Mouse (Mus musculus): Measurements from ENCODE around the gene Prcc. TPM values are rescaled to one million over a fixed set of nuclear protein-coding genes. Genes with fewer than 3 reads are reported as not detected.
"Not testable (repeated sequence)": the region's sequence is repeated elsewhere in the genome, so short reads cannot be mapped to it uniquely, and the experiment has no call there.

The Prcc gene
- polyA plus RNA-seq, 1 experiment from 2014 or later: 4.5 TPM

DNA sequence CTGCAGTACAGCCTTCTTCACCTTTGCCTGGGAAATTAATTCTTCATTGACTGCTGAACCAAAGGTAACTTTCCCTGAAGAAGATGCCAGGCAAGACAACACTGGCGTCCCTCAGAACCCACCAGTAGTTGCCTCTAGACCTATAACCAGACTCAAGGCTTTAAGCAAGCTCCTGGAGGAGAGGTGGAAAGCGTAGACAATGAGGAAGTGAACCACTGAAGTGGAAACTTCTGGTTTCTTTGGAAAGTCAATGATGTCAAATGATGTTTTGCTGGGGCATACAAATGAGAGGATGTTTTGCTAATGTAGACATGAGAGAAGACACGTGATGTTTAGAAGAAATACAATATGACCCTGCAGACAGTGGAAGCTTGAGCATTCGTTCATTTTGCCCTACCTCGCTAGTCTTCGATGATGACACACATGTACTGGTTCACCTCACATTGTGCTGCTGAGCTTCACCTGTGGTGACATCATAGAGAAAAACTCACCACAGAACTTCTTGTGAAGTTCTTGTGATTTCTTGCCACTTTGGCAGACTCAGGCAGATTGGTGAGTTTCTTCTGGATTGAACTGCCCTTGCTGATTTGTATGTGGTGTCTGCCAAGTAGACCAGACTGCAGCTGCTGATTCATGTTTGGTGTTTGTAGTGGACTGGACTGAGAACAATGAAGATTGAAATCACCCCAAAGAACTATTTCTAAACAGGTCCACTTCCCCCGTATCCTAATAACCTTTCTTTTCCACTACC is 53.1 kb downstream of the Prcc start:
- no peak for TF ChIP-seq EP300 (IDR thresholded peaks at IDR 0.05; ENCODE audit: low read depth)
- no peak for TF ChIP-seq CTCF (IDR thresholded peaks at IDR 0.05; ENCODE audit: low read depth)
- H3K4me3 ChIP-seq (ENCODE audit: low read depth, low read length): no peak overlapping the region
- no peaks in the 10 kb centered on the region for H3K36me3 ChIP-seq (replicated peaks; ENCODE audit: insufficient read depth, low read length)
- no peak overlapping the region for H3K4me2 ChIP-seq (ENCODE audit: low read depth, low read length)
- DNase-seq: no peak
- H3K9ac ChIP-seq (replicated peaks): no peak overlapping the region
- 66% methylated on average over 7 of the region's 7 CpGs for whole genome bisulfite sequencing (ENCODE audit: insufficient replicate concordance)
- no peaks in the 10 kb centered on the region for H3K4me1 ChIP-seq (ENCODE audit: insufficient read depth)
- no peak overlapping the region for H3K27ac ChIP-seq (ENCODE audit: low read depth)
- no peaks in the 10 kb centered on the region for H3K27me3 ChIP-seq (ENCODE audit: insufficient read depth, low read length)
- no peak for ATAC-seq
- H3K9me3 ChIP-seq (ENCODE audit: low read length): no peaks in the 10 kb centered on the region

DNA sequence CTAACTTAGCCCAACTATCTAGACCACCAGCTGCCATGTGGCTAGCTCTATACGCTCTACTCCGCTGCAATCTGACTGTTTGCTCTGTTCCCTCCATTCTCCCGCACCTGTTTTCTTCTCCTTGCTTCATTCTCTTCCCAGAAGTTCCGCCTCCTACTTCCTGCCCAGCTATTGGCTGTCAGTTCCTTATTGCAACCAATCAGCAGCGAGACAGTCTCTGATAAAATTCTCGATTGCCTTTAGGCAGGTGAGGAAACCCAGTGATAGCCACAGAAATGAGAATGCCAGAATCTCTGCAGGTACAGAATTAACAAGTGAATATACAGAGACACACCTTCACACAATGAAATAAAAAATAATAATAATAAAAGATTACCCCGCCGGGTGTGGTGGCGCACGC is 56.4 kb downstream of the Prcc start:
- H3K27ac ChIP-seq (ENCODE audit: low read depth): no peak overlapping the region
- H3K4me2 ChIP-seq (ENCODE audit: low read depth, low read length): no peak overlapping the region
- H3K27me3 ChIP-seq (ENCODE audit: insufficient read depth, low read length): no peaks in the 10 kb centered on the region
- H3K4me1 ChIP-seq (ENCODE audit: insufficient read depth): no peaks in the 10 kb centered on the region
- DNase-seq (no peak), ATAC-seq (peak; percentile 25; the same call in 1 of the 2 replicates)
- no peak overlapping the region for H3K9ac ChIP-seq (replicated peaks)
- no peak overlapping the region for H3K4me3 ChIP-seq (ENCODE audit: low read depth, low read length)
- TF ChIP-seq CTCF (IDR thresholded peaks at IDR 0.05; ENCODE audit: low read depth) (no peak), EP300 (IDR thresholded peaks at IDR 0.05; ENCODE audit: low read depth) (no peak)
- no peaks in the 10 kb centered on the region for H3K36me3 ChIP-seq (replicated peaks; ENCODE audit: insufficient read depth, low read length)
- WGBS (ENCODE audit: insufficient replicate concordance): 53% methylated on average over 10 of the region's 10 CpGs
- no peaks in the 10 kb centered on the region for H3K9me3 ChIP-seq (ENCODE audit: low read length)

GRCm38 (mm10) chr3:87828435-87828834 is 57.0 kb downstream of the Prcc start:
- H3K27ac ChIP-seq (ENCODE audit: low read depth): no peak overlapping the region
- no peak overlapping the region for H3K4me3 ChIP-seq (ENCODE audit: low read depth, low read length)
- no peak overlapping the region for H3K4me2 ChIP-seq (ENCODE audit: low read depth, low read length)

GRCm38 (mm10) chr3:87824206-87824605 is 61.2 kb downstream of the Prcc start, which contains the start of gene Pear1:
Gene Pear1 (minus strand): TSS chr3:87824306.
- H3K27me3 ChIP-seq (ENCODE audit: insufficient read depth, low read length); H3K4me1 ChIP-seq (ENCODE audit: insufficient read depth); H3K4me2 ChIP-seq (ENCODE audit: low read depth, low read length); H3K9ac ChIP-seq (replicated peaks); DNase-seq; H3K36me3 ChIP-seq (replicated peaks; ENCODE audit: insufficient read depth, low read length); H3K9me3 ChIP-seq (ENCODE audit: low read length); ATAC-seq; H3K4me3 ChIP-seq (ENCODE audit: low read depth, low read length); H3K27ac ChIP-seq (ENCODE audit: low read depth): not testable (repeated sequence)
- 57% methylated on average over 1 of the region's 1 CpGs for WGBS (ENCODE audit: insufficient replicate concordance)

More at GRCm38 (mm10) chr3:87828435-87828834, 57.0 kb downstream of the Prcc start:
- 16% methylated on average over 4 of the region's 4 CpGs for WGBS (ENCODE audit: insufficient replicate concordance)
- Histone ChIP-seq H3K36me3 (replicated peaks; ENCODE audit: insufficient read depth, low read length) (no peaks in the 10 kb centered on the region), H3K9ac (replicated peaks) (no peak overlapping the region), H3K27me3 (ENCODE audit: insufficient read depth, low read length) (no peaks in the 10 kb centered on the region), H3K4me1 (ENCODE audit: insufficient read depth) (no peaks in the 10 kb centered on the region), H3K9me3 (ENCODE audit: low read length) (no peaks in the 10 kb centered on the region)
- no peak for TF ChIP-seq CTCF (IDR thresholded peaks at IDR 0.05; ENCODE audit: low read depth)
- no peak for TF ChIP-seq EP300 (IDR thresholded peaks at IDR 0.05; ENCODE audit: low read depth)
- no peak for DNase-seq
- ATAC-seq: no peak

DNA sequence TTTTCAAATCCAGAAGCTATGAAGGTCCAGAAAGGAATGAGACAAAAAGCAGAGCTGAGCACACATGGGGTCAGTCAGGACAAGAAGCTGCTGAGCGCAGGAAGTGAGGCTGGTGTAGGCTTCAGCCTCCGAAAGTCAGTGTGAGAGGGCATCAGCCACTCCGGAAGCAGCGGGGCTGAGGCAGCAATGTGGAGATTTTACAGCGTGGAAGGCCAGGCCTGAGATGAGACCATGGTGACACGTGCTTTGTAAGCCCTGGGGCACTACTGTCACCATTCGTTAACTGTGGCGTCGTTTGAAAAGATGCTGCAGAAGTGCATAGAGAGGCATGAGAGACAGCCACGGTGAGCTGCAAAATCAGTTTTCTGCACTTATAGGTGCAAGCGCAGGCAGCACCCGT is 67.2 kb downstream of the Prcc start:
- peaks cover 13% of the 10 kb centered on the region; the same call in 1 of the 2 replicates for H3K27me3 ChIP-seq (ENCODE audit: insufficient read depth, low read length)
- ATAC-seq: no peak
- DNase-seq: no peak
- no peak overlapping the region for H3K4me3 ChIP-seq (ENCODE audit: low read depth, low read length)
- H3K9me3 ChIP-seq (ENCODE audit: low read length): no peaks in the 10 kb centered on the region
- 68% methylated on average over 12 of the region's 12 CpGs for WGBS (ENCODE audit: insufficient replicate concordance)
- TF ChIP-seq EP300 (IDR thresholded peaks at IDR 0.05; ENCODE audit: low read depth): no peak
- no peak overlapping the region for H3K9ac ChIP-seq (replicated peaks)
- no peak overlapping the region for H3K4me2 ChIP-seq (ENCODE audit: low read depth, low read length)
- H3K36me3 ChIP-seq (replicated peaks; ENCODE audit: insufficient read depth, low read length): no peaks in the 10 kb centered on the region
- no peaks in the 10 kb centered on the region for H3K4me1 ChIP-seq (ENCODE audit: insufficient read depth)
- no peak overlapping the region for H3K27ac ChIP-seq (ENCODE audit: low read depth)

GRCm38 (mm10) chr3:87816646-87817093 is 68.7 kb downstream of the Prcc start:
- peaks cover 16% of the 10 kb centered on the region for H3K27me3 ChIP-seq (ENCODE audit: insufficient read depth, low read length)
- no peak overlapping the region for H3K27ac ChIP-seq (ENCODE audit: low read depth)
- WGBS (ENCODE audit: insufficient replicate concordance): 6% methylated on average over 12 of the region's 12 CpGs
- no peak overlapping the region for H3K4me3 ChIP-seq (ENCODE audit: low read depth, low read length)
- H3K4me2 ChIP-seq (ENCODE audit: low read depth, low read length): no peak overlapping the region
- H3K9me3 ChIP-seq (ENCODE audit: low read length): no peaks in the 10 kb centered on the region
- no peak overlapping the region for H3K9ac ChIP-seq (replicated peaks)
- no peaks in the 10 kb centered on the region for H3K4me1 ChIP-seq (ENCODE audit: insufficient read depth)
- DNase-seq (peak; percentile 75), ATAC-seq (peak; percentile 49)
- no peaks in the 10 kb centered on the region for H3K36me3 ChIP-seq (replicated peaks; ENCODE audit: insufficient read depth, low read length)
- TF ChIP-seq CTCF (IDR thresholded peaks at IDR 0.05; ENCODE audit: low read depth) (peak; percentile 95), EP300 (IDR thresholded peaks at IDR 0.05; ENCODE audit: low read depth) (no peak)

Measured in liver, postnatal 0 days (tissue).